Mouse (Mus musculus): ENCODE measurements around the gene Slc6a16.

DNA sequence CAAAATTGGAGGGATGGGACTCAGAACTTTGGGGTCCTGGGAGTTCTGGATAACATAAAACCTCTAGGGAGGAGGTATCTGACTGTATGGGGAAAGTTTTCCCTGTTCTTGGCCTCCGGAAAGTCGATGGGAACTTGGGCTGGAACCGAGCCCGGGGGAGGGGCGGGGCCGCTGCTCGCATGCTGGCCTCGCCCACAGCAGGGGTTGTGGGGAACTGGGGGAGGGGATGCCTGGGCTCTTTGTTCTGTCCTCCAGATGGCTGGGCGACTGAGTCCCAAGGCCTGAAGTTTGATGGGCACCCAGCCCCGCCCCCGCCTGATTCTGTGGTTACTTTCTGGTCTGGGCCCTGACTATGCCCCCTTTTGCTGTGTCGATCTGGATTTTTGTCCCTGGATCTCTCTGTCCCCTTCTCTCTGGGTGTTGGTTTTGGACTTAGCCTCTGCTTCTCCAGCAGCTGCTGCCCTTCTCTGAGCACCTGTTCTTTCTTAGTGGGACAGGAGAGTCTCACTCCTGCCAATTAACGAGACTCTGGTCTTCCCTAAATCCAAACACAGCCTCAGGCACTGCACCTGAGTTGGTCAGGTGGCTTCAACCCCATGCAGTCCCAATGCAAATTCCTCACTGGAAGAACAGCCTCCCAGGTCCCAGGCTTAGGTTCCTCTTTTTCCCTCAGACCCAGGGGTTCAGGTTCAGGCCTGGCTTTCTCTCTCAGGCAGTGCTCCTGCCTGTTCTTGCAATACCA is 24.3 kb upstream of the Slc6a16 start:
- no peak for TF ChIP-seq CTCF (IDR thresholded peaks at IDR 0.05; ENCODE audit: extremely low read depth, insufficient read depth, insufficient read length, insufficient replicate concordance)
- no peak for TF ChIP-seq POLR2A (IDR thresholded peaks at IDR 0.05; ENCODE audit: low read depth, low read length)
